Mouse (Mus musculus) MEL (cell line): ENCODE results near the gene Olfr325. TPM values are rescaled to one million over a fixed set of nuclear protein-coding genes. Genes with fewer than 3 reads are reported as not detected.

Experiments
- DNase-seq: peaks from one replicate; pipeline ENCODE4 v3.0.0; 2011; ENCODE audit warnings: low read depth, low spot score
- H3K27ac ChIP-seq: 2 replicates; pipeline ENCODE4 v1.5.1; 2012; ENCODE audit warnings: low read depth, mild to moderate bottlenecking, control low read depth, low read length, moderate library complexity; ENCODE audit not compliant: control insufficient read depth
- H3K27me3 ChIP-seq, 2 experiments: fragments of 150-350 bp in 1 of 2; sonication (generic) in 1 of 2; 2 replicates each; pipeline ENCODE4 v1.6.1; 2012; ENCODE audit warnings: low read length in 2 of 2, mild to moderate bottlenecking in 2 of 2, improper control_type of control experiment in 1 of 2, moderate library complexity in 1 of 2; ENCODE audit not compliant: insufficient read depth in 2 of 2, control insufficient read depth in 1 of 2
- H3K36me3 ChIP-seq, 2 experiments: 2 replicates each; pipeline ENCODE4 v1.6.1; 2012 to 2014; ENCODE audit warnings: low read length in 2 of 2, improper control_type of control experiment in 1 of 2, inconsistent platforms in 1 of 2, mild to moderate bottlenecking in 1 of 2; ENCODE audit not compliant: insufficient read depth in 2 of 2, control insufficient read depth in 1 of 2
- H3K4me1 ChIP-seq, 2 experiments: fragments of 150-350 bp in 1 of 2; sonication (generic) in 1 of 2; 2 replicates each; pipeline ENCODE4 v1.6.1; 2012; ENCODE audit warnings: low read length in 2 of 2, improper control_type of control experiment in 1 of 2, mild to moderate bottlenecking in 1 of 2; ENCODE audit not compliant: insufficient read depth in 2 of 2, control insufficient read depth in 1 of 2
- H3K4me3 ChIP-seq, 2 experiments: fragments of 150-350 bp in 1 of 2; sonication (generic) in 1 of 2; 2 replicates each; pipeline ENCODE4 v1.5.1; 2012; ENCODE audit warnings: low read depth in 2 of 2, low read length in 2 of 2, mild to moderate bottlenecking in 2 of 2, moderate library complexity in 2 of 2, control low read depth in 1 of 2, improper control_type of control experiment in 1 of 2; ENCODE audit not compliant: control insufficient read depth in 1 of 2, insufficient read depth in 1 of 2
- H3K79me2 ChIP-seq: 2 replicates; pipeline ENCODE4 v1.6.1; 2012; ENCODE audit warnings: mild to moderate bottlenecking, low read length, moderate library complexity; ENCODE audit not compliant: control insufficient read depth, poor library complexity, insufficient read depth
- H3K9ac ChIP-seq: 2 replicates; pipeline ENCODE4 v1.6.1; 2012; ENCODE audit warnings: low read depth, mild to moderate bottlenecking, control low read depth, low read length, moderate library complexity; ENCODE audit not compliant: control insufficient read depth, poor library complexity, severe bottlenecking
- H3K9me3 ChIP-seq: fragments of 150-350 bp; sonication (generic); replicated peaks from 2 replicates; pipeline ENCODE4 v1.6.1; 2012; ENCODE audit warnings: mild to moderate bottlenecking, low read length, improper control_type of control experiment, moderate library complexity; ENCODE audit not compliant: insufficient read depth
- CHD1 ChIP-seq: IDR thresholded peaks from 2 replicates; pipeline ENCODE4 v1.6.1; 2012; ENCODE audit warnings: low read depth, mild to moderate bottlenecking, inconsistent platforms, low read length, improper control_type of control experiment
- ELF1 ChIP-seq: IDR thresholded peaks from 2 replicates; pipeline ENCODE4 v1.6.1; 2014; ENCODE audit warnings: low read depth, mild to moderate bottlenecking, inconsistent platforms, low read length, improper control_type of control experiment, moderate library complexity
- EP300 ChIP-seq, 2 experiments: IDR thresholded peaks; 2 replicates each; pipeline ENCODE4 v1.6.1; 2011; ENCODE audit warnings: improper control_type of control experiment in 2 of 2, low read length in 2 of 2, low read depth in 1 of 2, mild to moderate bottlenecking in 1 of 2
- ETS1 ChIP-seq: IDR thresholded peaks from 2 replicates; pipeline ENCODE4 v1.6.1; 2012; ENCODE audit warnings: low read depth, mild to moderate bottlenecking, inconsistent platforms, low read length, improper control_type of control experiment, moderate library complexity
- GABPA ChIP-seq: IDR thresholded peaks from 2 replicates; pipeline ENCODE4 v1.6.1; 2012; ENCODE audit warnings: low read depth, mild to moderate bottlenecking, inconsistent platforms, low read length, improper control_type of control experiment, moderate library complexity
- GATA1 ChIP-seq: IDR thresholded peaks from 2 replicates; pipeline ENCODE4 v1.6.1; 2011; ENCODE audit warnings: low read depth, low read length, improper control_type of control experiment
- KAT2A ChIP-seq: conservative IDR thresholded peaks from 2 replicates; pipeline ENCODE4 v1.6.1; 2012; ENCODE audit warnings: low read depth, low read length, improper control_type of control experiment, inconsistent platforms
- MAX ChIP-seq: IDR thresholded peaks from 2 replicates; pipeline ENCODE4 v1.6.1; 2011; ENCODE audit warnings: low read length, improper control_type of control experiment
- MAZ ChIP-seq: IDR thresholded peaks from 2 replicates; pipeline ENCODE4 v1.6.1; 2012; ENCODE audit warnings: low read depth, mild to moderate bottlenecking, inconsistent platforms, low read length, improper control_type of control experiment
- MXI1 ChIP-seq: IDR thresholded peaks from 2 replicates; pipeline ENCODE4 v1.6.1; 2011; ENCODE audit warnings: mild to moderate bottlenecking, low read depth, low read length, improper control_type of control experiment
- MYB ChIP-seq: IDR thresholded peaks from 2 replicates; pipeline ENCODE4 v1.6.1; 2011; ENCODE audit warnings: mild to moderate bottlenecking, low read depth, low read length, improper control_type of control experiment
- NRF1 ChIP-seq: IDR thresholded peaks from 2 replicates; pipeline ENCODE4 v1.6.1; 2014; ENCODE audit warnings: low read depth, mild to moderate bottlenecking, inconsistent platforms, low read length, improper control_type of control experiment, moderate library complexity; ENCODE audit not compliant: poor library complexity, insufficient read depth, severe bottlenecking
- POLR2A ChIP-seq, 2 experiments: IDR thresholded peaks; 2 replicates each; pipeline ENCODE4 v1.6.1; 2011 to 2012; ENCODE audit warnings: low read length in 2 of 2, mild to moderate bottlenecking in 2 of 2, control low read depth in 1 of 2, improper control_type of control experiment in 1 of 2, low read depth in 1 of 2, moderate library complexity in 1 of 2; ENCODE audit not compliant: control insufficient read depth in 1 of 2, insufficient read depth in 1 of 2, poor library complexity in 1 of 2
- RAD21 ChIP-seq: IDR thresholded peaks from 2 replicates; pipeline ENCODE4 v1.6.1; 2011; ENCODE audit warnings: mild to moderate bottlenecking, low read depth, low read length, improper control_type of control experiment
- SMC3 ChIP-seq: IDR thresholded peaks from 2 replicates; pipeline ENCODE4 v1.6.1; 2011; ENCODE audit warnings: low read depth, low read length, improper control_type of control experiment
- TBP ChIP-seq: IDR thresholded peaks from 2 replicates; pipeline ENCODE4 v1.8.0; 2011; ENCODE audit warnings: low read depth, low read length, improper control_type of control experiment
- TCF12 ChIP-seq: IDR thresholded peaks from 2 replicates; pipeline ENCODE4 v1.6.1; 2014; ENCODE audit warnings: low read depth, mild to moderate bottlenecking, inconsistent platforms, low read length, improper control_type of control experiment, moderate library complexity
- USF1 ChIP-seq: IDR thresholded peaks from 2 replicates; pipeline ENCODE4 v1.6.1; 2014; ENCODE audit warnings: low read depth, mild to moderate bottlenecking, inconsistent platforms, low read length, improper control_type of control experiment, moderate library complexity
- ZNF384 ChIP-seq: IDR thresholded peaks from 2 replicates; pipeline ENCODE4 v1.6.1; 2012; ENCODE audit warnings: low read depth, mild to moderate bottlenecking, inconsistent platforms, low read length, improper control_type of control experiment
- polyA plus RNA-seq, 2 experiments: library from polyadenylated mRNA; stranded (reverse) in 1 of 2; unstranded in 1 of 2; fragments of >175 nt in 1 of 2; fragments of >200 nt in 1 of 2; gene quantifications; 2 replicates each; pipeline versions ENCODE4 v1.2.1 to v1.2.4; 2012; ENCODE audit warnings: low replicate concordance in 2 of 2, low read depth in 1 of 2; ENCODE audit not compliant: insufficient read length in 2 of 2, insufficient read depth in 1 of 2, missing spikeins in 1 of 2
- total RNA-seq: library from RNA; depleted of rRNA; stranded (reverse); fragments of 300-350 nt; gene quantifications from 2 replicates; pipeline ENCODE4 v1.2.3, GENCODE M21; 2012

The Olfr325 gene
- total and polyA plus RNA-seq, 3 experiments: not detected

DNA sequence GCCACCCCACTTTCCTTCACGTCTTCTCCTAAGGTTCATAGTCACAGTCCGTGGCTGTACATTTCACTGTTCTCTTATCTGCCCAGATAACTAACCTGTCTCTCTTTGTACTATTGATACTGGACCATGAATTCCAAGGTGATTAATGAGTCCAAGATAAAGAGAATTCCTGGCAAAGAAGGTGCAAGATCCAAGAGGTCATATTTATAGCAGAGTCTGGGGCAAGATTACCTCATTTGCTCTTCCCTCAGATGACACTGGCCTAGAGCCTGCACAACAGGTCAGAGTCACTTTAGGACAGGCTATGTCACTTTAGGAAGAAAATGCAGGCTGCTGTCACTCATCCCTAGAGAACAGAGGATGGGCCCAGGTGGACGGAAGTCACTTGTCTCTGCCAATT, 27.7 kb downstream of the Olfr325 start:
- H3K9ac ChIP-seq: no peak overlapping the region
- H3K27ac ChIP-seq: no peak overlapping the region
- H3K9me3 ChIP-seq: no peaks in the 10 kb centered on the region
- no peaks in the 10 kb centered on the region for H3K79me2 ChIP-seq
- H3K4me1 ChIP-seq: peaks cover 2 to 9% of the 10 kb centered on the region in 2 experiments; a peak in 1 of 4 replicates
- peaks cover 0 to 3% of the 10 kb centered on the region in 2 experiments; a peak in 3 of 4 replicates for H3K27me3 ChIP-seq
- H3K4me3 ChIP-seq: no peak overlapping the region
- no peak for TF ChIP-seq ZNF384
- TF ChIP-seq GATA1: peak; percentile 43; the same call in 1 of the 2 replicates
- H3K36me3 ChIP-seq: peaks cover 0 to 5% of the 10 kb centered on the region in 2 experiments; a peak in 2 of 4 replicates
- no peak for DNase-seq

- peak; percentile 12 for DNase-seq
- H3K27me3 ChIP-seq: peaks cover 0 to 3% of the 10 kb centered on the region in 2 experiments; a peak in 3 of 4 replicates
These were observed 28.8 kb downstream of the Olfr325 start for GRCm38 (mm10) chr11:58606177-58606919.

GRCm38 (mm10) chr11:58607030-58607429, 29.5 kb downstream of the Olfr325 start:
- Histone ChIP-seq H3K4me3 (no peak overlapping the region), H3K79me2 (no peaks in the 10 kb centered on the region)

More at GRCm38 (mm10) chr11:58606177-58606919, 28.8 kb downstream of the Olfr325 start:
- H3K4me1 ChIP-seq: peaks cover 2 to 9% of the 10 kb centered on the region in 2 experiments; a peak in 1 of 4 replicates
- no peaks in the 10 kb centered on the region for H3K9me3 ChIP-seq
- H3K9ac ChIP-seq: no peak overlapping the region
- H3K36me3 ChIP-seq: peaks cover 0 to 5% of the 10 kb centered on the region in 2 experiments; a peak in 2 of 4 replicates
- TF ChIP-seq MYB (no peak), POLR2A (IDR thresholded peaks at IDR 0.05; ENCODE audit: control insufficient read depth in 1 of 2, insufficient read depth in 1 of 2, low read depth in 1 of 2, low read length in 2 of 2, poor library complexity in 1 of 2) (no peak), TBP (no peak), SMC3 (no peak), ELF1 (no peak), RAD21 (no peak), ETS1 (peak; percentile 51)
- H3K4me3 ChIP-seq: no peak overlapping the region
- H3K79me2 ChIP-seq: no peaks in the 10 kb centered on the region
- H3K27ac ChIP-seq: no peak overlapping the region

More at GRCm38 (mm10) chr11:58607030-58607429, 29.5 kb downstream of the Olfr325 start:
- H3K9me3 ChIP-seq: no peaks in the 10 kb centered on the region
- no peak for DNase-seq
- H3K27me3 ChIP-seq: peaks cover 0 to 2% of the 10 kb centered on the region in 2 experiments; a peak in 2 of 4 replicates
- no peak overlapping the region for H3K27ac ChIP-seq
- TF ChIP-seq SMC3: no peak
- no peak for TF ChIP-seq MYB
- TF ChIP-seq POLR2A (IDR thresholded peaks at IDR 0.05; ENCODE audit: control insufficient read depth in 1 of 2, insufficient read depth in 1 of 2, low read depth in 1 of 2, low read length in 2 of 2, poor library complexity in 1 of 2): no peak
- no peak for TF ChIP-seq EP300 (IDR thresholded peaks at IDR 0.05; ENCODE audit: low read depth in 1 of 2, low read length in 2 of 2)
- TF ChIP-seq KAT2A: no peak
- no peak for TF ChIP-seq USF1
- no peak for TF ChIP-seq NRF1
- TF ChIP-seq TCF12: no peak
- no peak for TF ChIP-seq MAX
- TF ChIP-seq ETS1: no peak
- TF ChIP-seq CHD1: no peak
- no peak for TF ChIP-seq GABPA
- TF ChIP-seq MXI1: no peak
- TF ChIP-seq MAZ: no peak
- H3K4me1 ChIP-seq: peaks cover 2 to 9% of the 10 kb centered on the region in 2 experiments; a peak in 1 of 4 replicates
- no peak overlapping the region for H3K9ac ChIP-seq
- H3K36me3 ChIP-seq: peaks cover 0 to 5% of the 10 kb centered on the region in 2 experiments; a peak in 2 of 4 replicates
